Mouse (Mus musculus) kidney, adult 2 months (tissue): ENCODE measurements at regions not wholly inside any gene's neighbourhood (a gene's known extent, or its start where the extent isn't known, plus 50 kb on each side); places are given as distances from the start of the nearest gene placed in this dataset.

Source experiments
- CTCF ChIP-seq: fragments of 200-500 bp; conservative IDR thresholded peaks from 2 replicates; pipeline ENCODE4 v1.5.1; 2011; ENCODE audit warnings: low read depth, mild to moderate bottlenecking, control low read depth, low read length, moderate library complexity, mixed read lengths; ENCODE audit not compliant: insufficient read depth, insufficient read length
- POLR2A ChIP-seq: fragments of 200-500 bp; IDR thresholded peaks from one replicate; pipeline ENCODE4 v1.6.1; 2011; ENCODE audit warnings: low read depth, low read length, control low read depth

- TF ChIP-seq CTCF (no peak), POLR2A (no peak)
Measured at GRCm38 (mm10) chr17:50392966-50393365, 99.5 kb upstream of the Dazl start.
